Mouse (Mus musculus) heart, embryonic 14.5 days (tissue): ENCODE measurements around the gene Ahdc1. TPM values are rescaled to one million over a fixed set of nuclear protein-coding genes. Genes with fewer than 3 reads are reported as not detected.

Experiments
- ATAC-seq: fragments of 200-750 bp; cut with Nextera tagmentation; 2 replicates; pipeline ENCODE4 v1.8.0; 2017; ENCODE audit warnings: low read depth, moderate TSS enrichment; ENCODE audit not compliant: insufficient number of reproducible peaks, insufficient read depth, low FRiP score
- H3K27ac ChIP-seq, 2 experiments: fragments of 200-500 bp in 1 of 2; fragments of 300-500 bp in 1 of 2; sonication (generic) in 1 of 2; replicated peaks in 1 of 2; 2 replicates each; pipeline ENCODE4 v1.5.1; 2012 to 2014; ENCODE audit warnings: low read depth in 2 of 2, low read length in 2 of 2, control low read depth in 1 of 2, mild to moderate bottlenecking in 1 of 2, mixed read lengths in 1 of 2; ENCODE audit not compliant: control insufficient read depth in 1 of 2, insufficient read depth in 1 of 2
- H3K27me3 ChIP-seq: fragments of 300-500 bp; sonication (generic); 2 replicates; pipeline ENCODE4 v1.6.1; 2014; ENCODE audit warnings: mild to moderate bottlenecking, low read length, control low read depth; ENCODE audit not compliant: control insufficient read depth, insufficient read depth
- H3K36me3 ChIP-seq: fragments of 300-500 bp; sonication (generic); 2 replicates; pipeline ENCODE4 v1.6.1; 2014; ENCODE audit warnings: mild to moderate bottlenecking, control low read depth, low read length, mixed read lengths; ENCODE audit not compliant: control insufficient read depth, insufficient read depth
- H3K4me1 ChIP-seq, 2 experiments: fragments of 200-500 bp in 1 of 2; fragments of 300-500 bp in 1 of 2; sonication (generic) in 1 of 2; 2 replicates each; pipeline ENCODE4 v1.6.1; 2012 to 2014; ENCODE audit warnings: low read length in 2 of 2, control low read depth in 1 of 2, mixed read lengths in 1 of 2; ENCODE audit not compliant: control insufficient read depth in 2 of 2, insufficient read depth in 2 of 2
- H3K4me2 ChIP-seq: fragments of 300-500 bp; sonication (generic); 2 replicates; pipeline ENCODE4 v1.6.1; 2014; ENCODE audit warnings: mild to moderate bottlenecking, low read length
- H3K4me3 ChIP-seq, 2 experiments: fragments of 200-500 bp in 1 of 2; fragments of 300-500 bp in 1 of 2; sonication (generic) in 1 of 2; 2 replicates each; pipeline ENCODE4 v1.5.1; 2012 to 2014; ENCODE audit warnings: low read length in 2 of 2, mild to moderate bottlenecking in 2 of 2, control low read depth in 1 of 2, low read depth in 1 of 2, moderate library complexity in 1 of 2; ENCODE audit not compliant: control insufficient read depth in 1 of 2, insufficient read depth in 1 of 2
- H3K9ac ChIP-seq: fragments of 300-500 bp; sonication (generic); 2 replicates; pipeline ENCODE4 v1.6.1; 2014; ENCODE audit warnings: mild to moderate bottlenecking, low read length
- H3K9me3 ChIP-seq: fragments of 300-500 bp; sonication (generic); 2 replicates; pipeline ENCODE4 v1.6.1; 2016; ENCODE audit warnings: low read length, control low read depth; ENCODE audit not compliant: control insufficient read depth
- WGBS: fragments of 180-500 bp; shearing (Covaris S2); extraction: QIAGEN DNeasy Blood & Tissue Kit; methylation state at CpG from one replicate; pipeline ENCODE4 v1.1.7; 2014; 5-methylcytosine and 5-hydroxymethylcytosine counted together
- polyA plus RNA-seq: library from polyadenylated mRNA; unstranded; fragments of >200 nt; fragmentation: Nextera tagmentation; extraction: Ambion mirVana; gene quantifications from 2 replicates; pipeline ENCODE4 v1.2.1, GENCODE M21; 2014

The Ahdc1 gene
- polyA plus RNA-seq, 1 experiment from 2014 or later: 9.0 TPM

DNA sequence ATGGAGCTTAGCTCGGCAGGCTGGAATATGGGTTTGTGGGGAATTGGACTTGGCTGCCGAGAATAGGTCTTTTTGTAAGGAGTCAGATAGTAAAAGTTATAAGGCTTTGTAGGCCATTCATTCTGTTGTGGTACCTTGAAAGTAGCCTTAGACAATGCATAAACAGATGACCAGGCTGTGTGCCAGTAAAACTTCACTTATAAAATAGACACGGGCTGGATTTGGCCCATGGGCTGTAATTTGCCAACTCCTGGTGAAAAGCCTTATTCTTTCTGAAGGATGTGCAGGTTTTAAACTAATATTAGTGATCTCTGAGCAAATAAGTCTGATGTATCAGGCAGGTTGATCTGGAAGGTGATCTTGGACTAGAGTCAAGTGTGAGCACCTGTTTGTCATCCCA, 24.9 kb downstream of the Ahdc1 start:
- Histone ChIP-seq H3K4me2 (no peak overlapping the region), H3K9me3 (no peaks in the 10 kb centered on the region), H3K4me3 (no peak overlapping the region), H3K27me3 (no peaks in the 10 kb centered on the region), H3K36me3 (0 out of 2 replicates have a peak, but pooled peaks cover 4% of the 10 kb centered on the region), H3K4me1 (peaks cover 30 to 54% of the 10 kb centered on the region in 2 experiments), H3K27ac (peak overlapping the region in 1 of 2 experiments; percentile 65; a peak in 2 of 4 replicates), H3K9ac (no peak overlapping the region)
- ATAC-seq: no peak
- 71% methylated on average over 3 of the region's 3 CpGs for WGBS

DNA sequence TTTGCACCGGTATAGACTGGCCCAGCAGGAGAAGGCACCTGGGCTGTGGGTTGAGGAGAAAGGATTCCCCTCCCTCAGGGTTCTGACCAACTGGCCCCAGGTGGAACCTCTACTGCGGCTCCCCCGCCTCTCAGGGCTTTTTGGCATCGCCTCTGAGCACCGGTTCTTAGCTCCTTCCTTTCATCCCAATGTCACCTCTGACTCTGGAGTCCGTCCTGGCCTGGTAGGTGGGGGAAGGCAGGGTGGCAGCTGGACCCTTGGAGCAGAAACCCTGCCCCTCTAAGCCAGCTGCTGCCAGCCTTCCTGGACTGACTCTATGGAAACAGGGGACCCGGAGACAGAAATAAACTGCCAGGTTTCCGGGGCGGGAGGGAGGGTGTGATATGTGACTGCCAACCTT, 26.2 kb downstream of the Ahdc1 start:
- Histone ChIP-seq H3K9ac (peak overlapping the region; percentile 42; the same call in 1 of the 2 replicates), H3K27me3 (no peaks in the 10 kb centered on the region), H3K4me2 (peak overlapping the region; percentile 98), H3K9me3 (no peaks in the 10 kb centered on the region), H3K27ac (peak overlapping the region in 1 of 2 experiments; percentile 43; a peak in 2 of 4 replicates), H3K4me1 (peaks cover 42 to 68% of the 10 kb centered on the region in 2 experiments), H3K36me3 (0 out of 2 replicates have a peak, but pooled peaks cover 4% of the 10 kb centered on the region), H3K4me3 (no peak overlapping the region; a peak in 1 of 4 replicates)
- WGBS: 18% methylated on average over 9 of the region's 9 CpGs
- no peak for ATAC-seq

DNA sequence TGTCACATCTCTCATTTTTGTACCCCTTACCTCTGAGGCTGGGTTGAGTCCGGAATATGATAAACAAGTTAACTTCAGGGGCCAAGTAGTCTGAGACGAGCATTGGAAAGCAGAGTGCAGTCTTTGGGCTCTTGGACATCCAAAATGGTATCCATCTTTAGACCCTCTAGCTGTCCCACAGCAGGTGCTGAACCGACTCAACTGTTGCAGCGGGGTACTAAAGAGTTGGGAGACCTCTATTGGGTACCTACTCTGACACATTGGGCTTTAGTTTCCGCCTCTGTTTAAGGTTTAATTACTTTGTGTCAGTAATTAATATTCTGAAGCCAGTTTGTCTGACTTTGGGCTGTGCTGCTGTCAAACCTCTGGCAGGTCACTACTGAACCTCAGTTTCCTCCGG, 26.7 kb downstream of the Ahdc1 start:
- Histone ChIP-seq H3K9ac (peak overlapping the region; percentile 90), H3K4me1 (peaks cover 47 to 73% of the 10 kb centered on the region in 2 experiments), H3K27me3 (no peaks in the 10 kb centered on the region), H3K4me2 (peak overlapping the region; percentile 98), H3K27ac (peak overlapping the region in 1 of 2 experiments; percentile 97; a peak in 1 of 4 replicates), H3K9me3 (no peaks in the 10 kb centered on the region), H3K36me3 (no peaks in the 10 kb centered on the region), H3K4me3 (peak overlapping the region in 1 of 2 experiments; percentile 66; a peak in 3 of 4 replicates)
- 37% methylated on average over 6 of the region's 6 CpGs for WGBS
- ATAC-seq: no peak

DNA sequence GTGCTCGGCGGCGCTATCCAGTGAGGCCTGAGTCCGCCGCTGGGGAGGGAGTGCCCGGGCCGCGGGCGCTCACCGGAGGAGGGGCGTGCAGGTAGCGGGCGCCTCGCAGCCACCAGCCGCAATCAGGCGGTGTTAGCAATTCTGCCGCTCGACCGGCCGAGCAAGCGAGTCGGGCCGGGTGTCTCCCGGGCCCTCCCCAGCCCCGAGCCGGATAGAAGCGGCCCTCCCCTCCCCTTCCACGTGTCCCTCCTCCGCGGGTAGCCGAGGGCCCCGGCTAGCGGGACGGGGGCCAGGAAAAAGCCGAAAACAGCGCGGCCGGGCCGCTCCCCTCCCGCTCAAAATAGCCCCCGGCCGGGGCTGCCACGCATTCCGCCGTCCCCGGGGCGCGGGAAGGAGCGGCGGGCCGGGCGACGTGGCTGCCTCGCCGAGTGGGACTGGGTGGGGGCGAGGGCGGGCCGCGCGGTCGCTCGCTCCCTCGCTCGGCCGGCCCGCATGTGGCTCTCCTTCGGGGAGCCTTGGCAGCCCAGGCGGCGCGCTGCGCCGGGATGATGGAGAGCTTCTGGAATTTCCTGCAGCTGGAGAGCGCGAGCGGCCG, 27.6 kb downstream of the Ahdc1 start:
- Histone ChIP-seq H3K27ac (peak overlapping the region; percentile 90 to 97), H3K4me2 (peak overlapping the region; percentile 98), H3K4me3 (peak overlapping the region; percentile 66 to 77), H3K27me3 (no peaks in the 10 kb centered on the region), H3K4me1 (peaks cover 55 to 81% of the 10 kb centered on the region in 2 experiments), H3K36me3 (no peaks in the 10 kb centered on the region), H3K9me3 (no peaks in the 10 kb centered on the region), H3K9ac (peak overlapping the region; percentile 90)
- WGBS: under 1% methylated on average over 63 of the region's 76 CpGs
- ATAC-seq: peak; percentile 57

DNA sequence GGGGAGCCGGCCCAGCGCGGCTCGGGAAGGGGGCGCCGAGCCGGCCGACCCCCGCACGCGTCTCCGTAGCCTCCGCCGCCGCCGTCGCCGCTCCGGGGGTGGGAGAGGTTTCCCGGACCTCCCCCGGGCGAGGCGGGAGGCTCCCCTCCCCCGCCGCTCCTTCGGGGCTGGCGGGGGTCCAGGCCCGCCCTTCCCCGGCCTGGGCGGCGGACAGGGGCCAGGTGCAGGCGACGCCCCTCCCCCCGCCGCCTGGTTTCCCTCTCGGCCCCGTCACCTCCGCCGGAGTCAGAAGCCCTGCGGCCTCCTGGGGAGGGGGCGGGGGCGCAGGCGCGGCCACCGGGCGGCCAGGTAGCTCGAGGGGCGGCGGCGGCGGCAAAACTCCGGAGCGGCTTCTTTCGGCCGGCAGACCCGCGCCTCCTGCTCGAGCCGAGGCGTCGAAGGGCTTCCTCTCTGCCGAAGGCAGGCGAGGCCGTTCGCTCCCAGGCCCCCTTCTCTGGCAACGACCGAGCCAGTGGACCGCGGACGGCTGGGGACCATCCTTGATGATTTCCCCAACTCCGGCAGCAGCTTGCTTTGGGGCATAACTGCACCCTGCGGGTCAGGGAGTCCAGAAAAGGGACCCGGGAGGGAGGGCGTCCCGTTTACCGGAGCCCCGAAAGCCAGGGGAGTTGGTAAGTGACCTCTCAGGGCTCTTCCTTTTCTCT, 28.2 kb downstream of the Ahdc1 start:
- Histone ChIP-seq H3K27ac (peak overlapping the region; percentile 90 to 97), H3K36me3 (no peaks in the 10 kb centered on the region), H3K9me3 (no peaks in the 10 kb centered on the region), H3K4me1 (peaks cover 59 to 85% of the 10 kb centered on the region in 2 experiments), H3K9ac (peak overlapping the region; percentile 90), H3K4me2 (peak overlapping the region; percentile 98), H3K4me3 (peak overlapping the region; percentile 66 to 77), H3K27me3 (no peaks in the 10 kb centered on the region)
- ATAC-seq: peak; percentile 40
- 1% methylated on average over 74 of the region's 77 CpGs for WGBS

DNA sequence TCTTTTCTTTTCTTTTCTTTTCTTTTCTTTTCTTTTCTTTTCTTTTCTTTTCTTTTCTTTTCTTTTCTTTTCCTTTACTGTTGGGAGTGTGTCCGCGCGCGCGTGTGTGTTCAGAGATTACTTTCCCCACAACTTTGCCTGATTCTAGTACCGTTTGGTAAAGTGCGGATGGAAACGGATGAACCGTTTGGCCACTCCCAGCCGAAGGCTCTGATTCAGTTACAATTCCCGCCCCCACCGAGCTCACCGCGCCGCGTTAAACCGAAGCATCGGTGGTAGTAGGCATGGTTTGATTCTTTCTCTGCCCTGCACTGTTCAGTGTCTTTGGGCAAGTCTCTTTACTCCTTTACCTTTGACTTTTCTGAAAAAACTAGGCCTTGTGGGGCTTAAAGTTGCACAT, 28.8 kb downstream of the Ahdc1 start:
- no peak for ATAC-seq
- peak overlapping the region; percentile 22 to 97 for H3K27ac ChIP-seq
- H3K36me3 ChIP-seq: no peaks in the 10 kb centered on the region
- H3K27me3 ChIP-seq: no peaks in the 10 kb centered on the region
- WGBS: 8% methylated on average over 18 of the region's 18 CpGs
- H3K9me3 ChIP-seq: no peaks in the 10 kb centered on the region
- H3K4me3 ChIP-seq: peak overlapping the region; percentile 66 to 77
- H3K4me2 ChIP-seq: peak overlapping the region; percentile 98
- H3K9ac ChIP-seq: peak overlapping the region; percentile 90
- H3K4me1 ChIP-seq: peaks cover 60 to 85% of the 10 kb centered on the region in 2 experiments

DNA sequence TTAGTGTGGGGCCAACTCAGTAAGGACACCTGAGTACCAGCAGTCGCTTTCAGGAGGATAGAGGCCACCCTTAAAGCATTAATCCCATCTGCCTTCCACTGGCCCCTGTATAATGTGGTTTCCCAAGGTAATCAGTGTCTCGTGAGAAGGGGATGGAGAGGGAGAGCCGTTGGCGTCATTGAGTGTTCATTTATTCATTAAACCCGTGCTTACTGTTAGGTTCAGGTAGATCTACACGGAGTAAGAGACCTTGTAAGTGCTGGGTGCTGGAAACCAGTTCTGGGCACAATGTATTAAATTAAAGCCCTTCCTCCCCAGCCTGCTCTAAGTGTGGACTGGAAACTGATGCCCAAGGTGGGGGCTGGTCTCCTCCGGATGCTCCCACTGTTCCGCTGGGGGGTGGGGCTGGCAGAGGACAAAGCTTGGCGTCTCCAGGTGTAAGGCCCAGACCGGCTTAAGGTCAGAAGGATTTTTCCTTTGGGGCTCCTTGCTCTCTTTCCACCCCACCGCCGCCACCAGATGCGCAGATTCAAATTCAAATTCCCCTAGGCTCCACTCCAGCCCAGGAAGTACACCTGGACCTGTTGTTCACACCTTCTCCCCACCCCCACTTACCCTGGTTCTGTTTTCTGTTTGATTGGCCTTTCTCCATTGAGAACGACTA, 29.3 kb downstream of the Ahdc1 start:
- ATAC-seq: no peak
- Histone ChIP-seq H3K4me3 (peak overlapping the region; percentile 66 to 77), H3K4me1 (peaks cover 59 to 85% of the 10 kb centered on the region in 2 experiments), H3K36me3 (no peaks in the 10 kb centered on the region), H3K27ac (peak overlapping the region; percentile 22 to 97; a peak in 3 of 4 replicates), H3K27me3 (no peaks in the 10 kb centered on the region), H3K9me3 (no peaks in the 10 kb centered on the region), H3K9ac (peak overlapping the region; percentile 90), H3K4me2 (peak overlapping the region; percentile 98)
- 46% methylated on average over 14 of the region's 14 CpGs for WGBS
